ENCODE assay signal across 8 mouse cellular contexts in the genomic region with DNA sequence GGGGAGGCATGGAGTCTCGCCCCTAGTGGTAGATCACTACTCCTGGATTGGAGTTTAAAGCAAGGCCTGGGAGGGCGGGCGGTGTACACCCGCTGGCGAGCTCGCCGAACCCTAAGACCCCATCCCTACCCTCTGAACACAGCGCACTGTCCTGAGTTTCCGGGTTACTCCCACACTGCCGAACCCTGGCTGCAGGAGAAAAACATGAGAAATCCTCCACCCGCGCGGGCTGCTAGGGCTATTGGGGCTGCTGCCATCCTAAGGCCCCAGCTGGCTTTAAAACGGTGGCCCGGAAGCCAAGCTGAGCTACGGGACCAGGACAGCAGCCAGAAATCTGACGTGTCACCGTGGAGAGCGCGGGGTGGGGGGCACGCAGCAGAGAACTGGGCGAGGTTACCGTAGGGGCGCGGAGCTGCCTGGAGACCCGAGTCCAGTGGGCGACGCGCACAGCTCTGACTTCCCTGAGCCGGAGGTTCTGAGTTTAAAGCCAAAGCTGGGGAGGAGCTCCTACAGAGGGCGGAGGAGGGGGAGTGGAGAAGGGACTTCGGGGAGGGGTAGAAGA. TPM values are rescaled to one million over a fixed set of nuclear protein-coding genes. Genes with fewer than 3 reads are reported as not detected.
DNase-seq lines count a peak whose midpoint lies in the region; ATAC-seq and TF ChIP-seq lines count a peak whose summit lies in the region.

Gene Thnsl2 (minus strand): TSS at position 546 of the 562 bp plus-strand sequence.

- H3K36me3 ChIP-seq in forebrain, embryonic 14.5 days (ENCODE audit: control insufficient read depth, insufficient read depth, low read length): no peaks in the 10 kb centered on the region
- no peaks in the 10 kb centered on the region for H3K36me3 ChIP-seq in heart, embryonic 16.5 days (ENCODE audit: control insufficient read depth, insufficient read depth)
- no peaks in the 10 kb centered on the region for H3K36me3 ChIP-seq in liver, embryonic 12.5 days
- no peaks in the 10 kb centered on the region for H3K36me3 ChIP-seq in myocyte (ENCODE audit: control insufficient read depth, insufficient read depth)
- H3K36me3 ChIP-seq in stomach, postnatal 0 days (ENCODE audit: control insufficient read depth, insufficient read depth, low read length): no peaks in the 10 kb centered on the region

- under 1% methylated on average over 32 of the region's 32 CpGs for WGBS in forebrain, embryonic 14.5 days
- under 1% methylated on average over 32 of the region's 32 CpGs for whole genome bisulfite sequencing in heart, embryonic 16.5 days
- 1% methylated on average over 32 of the region's 32 CpGs for WGBS in liver, embryonic 12.5 days (ENCODE audit: insufficient replicate concordance)
- WGBS in stomach, postnatal 0 days: under 1% methylated on average over 32 of the region's 32 CpGs

- no peak for TF ChIP-seq EP300 in stomach, postnatal 0 days (optimal IDR thresholded peaks at IDR 0.05)

- H3K4me1 ChIP-seq in forebrain, embryonic 14.5 days (ENCODE audit: control insufficient read depth, insufficient read depth, low read length): peaks cover 4% of the 10 kb centered on the region; the same call in 1 of the 2 replicates
- peaks cover 5% of the 10 kb centered on the region for H3K4me1 ChIP-seq in heart, embryonic 16.5 days (ENCODE audit: control insufficient read depth, insufficient read depth, low read length)
- peaks cover 21% of the 10 kb centered on the region for H3K4me1 ChIP-seq in liver, embryonic 12.5 days
- no peaks in the 10 kb centered on the region for H3K4me1 ChIP-seq in stomach, postnatal 0 days (replicated peaks; ENCODE audit: control insufficient read depth, insufficient read depth)

- ATAC-seq in cerebellum, adult (ENCODE audit: insufficient number of reproducible peaks, low FRiP score, low TSS enrichment): peak; percentile 86
- peak; percentile 91 for ATAC-seq in forebrain, embryonic 14.5 days
- ATAC-seq in heart, embryonic 16.5 days (replicated peaks; ENCODE audit: extremely low read depth, insufficient read depth, low FRiP score): peak; percentile 85
- ATAC-seq in liver, embryonic 12.5 days: peak; percentile 76
- peak; percentile 92 for ATAC-seq in stomach, postnatal 0 days (ENCODE audit: low FRiP score, low TSS enrichment)

- peak within 1 kb of the TSS; percentile 73 for H3K9ac ChIP-seq in forebrain, embryonic 14.5 days (ENCODE audit: low read length)
- peak within 1 kb of the TSS; percentile 81 for H3K9ac ChIP-seq in heart, embryonic 16.5 days (ENCODE audit: low read length)
- peak within 1 kb of the TSS; percentile 65 for H3K9ac ChIP-seq in liver, embryonic 12.5 days
- peak within 1 kb of the TSS; percentile 80 for H3K9ac ChIP-seq in stomach, postnatal 0 days (ENCODE audit: low read length)

- TF ChIP-seq CTCF in stomach, postnatal 0 days (IDR thresholded peaks at IDR 0.05; ENCODE audit: low read depth): peak; percentile 66

- H3K4me3 ChIP-seq in forebrain, embryonic 14.5 days (ENCODE audit: low read depth, low read length): peak within 1 kb of the TSS; percentile 53
- H3K4me3 ChIP-seq in heart, embryonic 16.5 days (ENCODE audit: low read length): peak within 1 kb of the TSS; percentile 68
- peak within 1 kb of the TSS; percentile 60 for H3K4me3 ChIP-seq in liver, embryonic 12.5 days
- no peak within 1 kb of the TSS for H3K4me3 ChIP-seq in myocyte
- H3K4me3 ChIP-seq in stomach, postnatal 0 days (ENCODE audit: low read depth, low read length): peak within 1 kb of the TSS; percentile 61

- TF ChIP-seq POLR2A in myocyte (IDR thresholded peaks at IDR 0.05; ENCODE audit: insufficient read length, low read depth): no peak

- peak within 1 kb of the TSS; percentile 80 for H3K4me2 ChIP-seq in forebrain, embryonic 14.5 days (ENCODE audit: low read length)
- peak within 1 kb of the TSS; percentile 85 for H3K4me2 ChIP-seq in heart, embryonic 16.5 days (ENCODE audit: low read depth, low read length)
- H3K4me2 ChIP-seq in liver, embryonic 12.5 days: peak within 1 kb of the TSS; percentile 83
- H3K4me2 ChIP-seq in myocyte (ENCODE audit: low read depth): peak within 1 kb of the TSS; percentile 42
- peak within 1 kb of the TSS; percentile 78 for H3K4me2 ChIP-seq in stomach, postnatal 0 days (replicated peaks; ENCODE audit: low read depth)

- no peaks in the 10 kb centered on the region for H3K79me2 ChIP-seq in myocyte (ENCODE audit: control insufficient read depth, insufficient read depth)

- H3ac ChIP-seq in myocyte (ENCODE audit: control insufficient read depth, insufficient read length): no peak within 1 kb of the TSS

- H3K27ac ChIP-seq in forebrain, embryonic 14.5 days (ENCODE audit: low read depth, low read length): no peak within 1 kb of the TSS
- H3K27ac ChIP-seq in heart, embryonic 16.5 days (ENCODE audit: low read length): peak within 1 kb of the TSS; percentile 78
- H3K27ac ChIP-seq in liver, embryonic 12.5 days: peak within 1 kb of the TSS; percentile 54
- peak within 1 kb of the TSS; percentile 80 for H3K27ac ChIP-seq in stomach, postnatal 0 days (replicated peaks)

- peak; percentile 47 to 56 for DNase-seq in CD8-positive naive resting alpha-beta T cell, adult 2 months (ENCODE audit: low read depth in 2 of 2, low spot score in 2 of 2)
- DNase-seq in forebrain, embryonic 14.5 days (ENCODE audit: low spot score): peak; percentile 73
- DNase-seq in kidney, postnatal 14 days: peak; percentile 81
- peak; percentile 70 for DNase-seq in stomach, postnatal 0 days (ENCODE audit: low spot score)

- H3K9me3 ChIP-seq in forebrain, embryonic 14.5 days (replicated peaks; ENCODE audit: control insufficient read depth, low read length): no peaks in the 10 kb centered on the region
- 0 out of 2 replicates have a peak, but pooled peaks cover 2% of the 10 kb centered on the region for H3K9me3 ChIP-seq in heart, embryonic 16.5 days (replicated peaks; ENCODE audit: control insufficient read depth, low read length)
- no peaks in the 10 kb centered on the region for H3K9me3 ChIP-seq in liver, embryonic 12.5 days (replicated peaks)
- H3K9me3 ChIP-seq in stomach, postnatal 0 days (ENCODE audit: control insufficient read depth, low read length): no peaks in the 10 kb centered on the region

- no peaks in the 10 kb centered on the region for H3K27me3 ChIP-seq in forebrain, embryonic 14.5 days (replicated peaks; ENCODE audit: control insufficient read depth, insufficient read depth, low read length)
- no peaks in the 10 kb centered on the region for H3K27me3 ChIP-seq in heart, embryonic 16.5 days (ENCODE audit: control insufficient read depth, insufficient read depth, low read length)
- peaks cover 15% of the 10 kb centered on the region; the same call in 1 of the 2 replicates for H3K27me3 ChIP-seq in liver, embryonic 12.5 days (replicated peaks)
- peaks cover 4% of the 10 kb centered on the region for H3K27me3 ChIP-seq in myocyte (ENCODE audit: control insufficient read depth, insufficient read depth, insufficient read length)
- H3K27me3 ChIP-seq in stomach, postnatal 0 days (ENCODE audit: control insufficient read depth, insufficient read depth, low read length): no peaks in the 10 kb centered on the region

TF ChIP-seq in myocyte, 11 proteins besides CTCF, POLR2A, EP300 and RAD21:
- TF ChIP-seq USF1 (IDR thresholded peaks at IDR 0.05; ENCODE audit: low read depth): no peak
- no peak for TF ChIP-seq POLR2AphosphoS2 (IDR thresholded peaks at IDR 0.05; ENCODE audit: insufficient read length, low read depth)
- no peak for TF ChIP-seq CEBPB (IDR thresholded peaks at IDR 0.05; ENCODE audit: insufficient read depth, poor library complexity, severe bottlenecking)
- no peak for TF ChIP-seq REST (IDR thresholded peaks at IDR 0.05; ENCODE audit: insufficient read depth, insufficient read length)
- no peak for TF ChIP-seq MYOD1 (IDR thresholded peaks at IDR 0.05; ENCODE audit: control insufficient read depth in 1 of 3, insufficient read length in 2 of 3, low read depth in 2 of 3)
- TF ChIP-seq TCF3 (IDR thresholded peaks at IDR 0.05; ENCODE audit: insufficient read length, low read depth): no peak
- TF ChIP-seq MAX (IDR thresholded peaks at IDR 0.05; ENCODE audit: low read depth): no peak
- no peak for TF ChIP-seq TCF12 (IDR thresholded peaks at IDR 0.05; ENCODE audit: insufficient read depth, poor library complexity, severe bottlenecking)
- no peak for TF ChIP-seq SRF (IDR thresholded peaks at IDR 0.05; ENCODE audit: control insufficient read depth, insufficient read length, low read depth)
- TF ChIP-seq E2F4 (IDR thresholded peaks at IDR 0.05; ENCODE audit: insufficient read depth): no peak

RNA-seq across cellular contexts. Expression of gene Thnsl2, which starts in this region (rescaled TPM):
- polyA plus RNA-seq in forebrain, embryonic 14.5 days (2014; fragmentation: Nextera tagmentation; extraction: Ambion mirVana): 3.8 and 4.4 TPM in 2 replicates
- polyA plus RNA-seq in heart, embryonic 16.5 days (2015; fragmentation: Nextera tagmentation; extraction: Ambion mirVana): 5.9 and 6.2 TPM in 2 replicates
- polyA plus RNA-seq in liver, embryonic 12.5 days (2016; fragmentation: Nextera tagmentation; extraction: Ambion mirVana): 6.4 TPM in 2 replicates
- polyA plus RNA-seq in myocyte (2012; fragmentation: generic; extraction: Trizol): 0.06 TPM
- polyA plus RNA-seq in stomach, postnatal 0 days (2015; fragmentation: Nextera tagmentation; extraction: Ambion mirVana): 10.0 TPM in 2 replicates
